Mouse (Mus musculus) embryonic fibroblast, embryonic 13.5 days (primary cell): ENCODE data around the gene Xpot.

Experiments used
- CTCF ChIP-seq: IDR thresholded peaks from 2 replicates; pipeline ENCODE4 v1.5.1; 2011; ENCODE audit warnings: mild to moderate bottlenecking, control low read depth, low read length, moderate library complexity, borderline replicate concordance; ENCODE audit not compliant: insufficient read depth
- POLR2A ChIP-seq: IDR thresholded peaks from 2 replicates; pipeline ENCODE4 v1.6.1; 2011; ENCODE audit warnings: low read depth, mild to moderate bottlenecking, control low read depth, low read length, moderate library complexity

- TF ChIP-seq POLR2A (no peak), CTCF (no peak)
Measured at GRCm38 (mm10) chr10:121569796-121570195, 56.3 kb downstream of the Xpot start.
